Mouse (Mus musculus) megakaryocyte, embryonic 14.5 days (primary cell): Measurements from ENCODE around the gene Has3.

Source experiments
- FLI1 ChIP-seq: IDR thresholded peaks from 2 replicates; pipeline ENCODE4 v1.6.1; 2012; ENCODE audit warnings: low read length, inconsistent platforms, mixed read lengths
- GATA1 ChIP-seq: IDR thresholded peaks from 3 replicates; pipeline ENCODE4 v1.6.1; 2012; ENCODE audit warnings: mixed read lengths, low read length, inconsistent platforms, borderline replicate concordance

GRCm38 (mm10) chr8:106871931-106872371, 1.9 kb downstream of the Has3 start:
- no peak for TF ChIP-seq GATA1
- TF ChIP-seq FLI1 = no peak
